Mouse (Mus musculus) kidney, adult 8-10 months (tissue): Measurements from ENCODE around the gene Galnt9.
A peak's percentile ranks its signal among the peaks of the same experiment; 100 is the strongest.

Experiments used
- DNase-seq, 2 experiments: peaks; one replicate each; pipeline ENCODE4 v3.0.0; 2022

Galnt9 gene

DNA sequence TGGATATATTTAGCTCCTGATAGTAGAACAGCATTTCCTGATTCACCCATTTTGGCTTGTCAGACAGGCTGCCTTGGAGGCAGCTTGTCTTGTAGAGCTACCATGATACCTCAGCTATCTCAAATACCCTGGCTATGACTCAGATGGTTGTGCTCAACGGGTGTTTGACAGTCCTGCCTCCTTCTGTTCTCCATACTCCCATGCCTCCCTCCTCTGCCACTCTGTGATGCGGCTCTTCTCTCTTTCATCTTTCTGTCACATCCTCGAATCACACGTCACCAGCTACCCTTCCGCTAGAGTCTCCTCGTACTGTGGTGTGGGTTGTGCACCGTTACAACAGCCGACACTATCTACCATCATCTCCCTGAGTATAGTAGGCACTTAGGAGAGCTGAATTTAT is 50.3 kb downstream of the Galnt9 start:
- DNase-seq, result no peak

DNA sequence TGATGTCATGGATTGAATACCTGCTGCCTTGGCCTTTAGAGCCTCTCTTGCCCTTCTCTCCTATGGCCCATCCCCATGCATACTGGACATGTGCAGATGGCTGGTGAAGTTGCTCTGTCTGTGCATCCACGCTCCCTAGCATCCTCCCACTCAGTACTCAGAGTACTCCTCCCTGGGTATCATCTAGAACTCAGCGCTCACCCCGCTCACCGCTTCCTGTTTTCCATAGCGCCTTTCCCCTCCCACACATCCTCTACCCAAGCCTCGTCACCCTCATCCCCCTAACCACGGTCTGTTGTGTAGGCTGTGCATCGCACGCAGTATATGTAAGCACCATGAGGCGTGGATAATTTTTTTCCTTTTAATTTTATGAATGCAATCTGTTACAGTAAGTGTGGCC is 51.2 kb downstream of the Galnt9 start:
- DNase-seq, result no peak

DNA sequence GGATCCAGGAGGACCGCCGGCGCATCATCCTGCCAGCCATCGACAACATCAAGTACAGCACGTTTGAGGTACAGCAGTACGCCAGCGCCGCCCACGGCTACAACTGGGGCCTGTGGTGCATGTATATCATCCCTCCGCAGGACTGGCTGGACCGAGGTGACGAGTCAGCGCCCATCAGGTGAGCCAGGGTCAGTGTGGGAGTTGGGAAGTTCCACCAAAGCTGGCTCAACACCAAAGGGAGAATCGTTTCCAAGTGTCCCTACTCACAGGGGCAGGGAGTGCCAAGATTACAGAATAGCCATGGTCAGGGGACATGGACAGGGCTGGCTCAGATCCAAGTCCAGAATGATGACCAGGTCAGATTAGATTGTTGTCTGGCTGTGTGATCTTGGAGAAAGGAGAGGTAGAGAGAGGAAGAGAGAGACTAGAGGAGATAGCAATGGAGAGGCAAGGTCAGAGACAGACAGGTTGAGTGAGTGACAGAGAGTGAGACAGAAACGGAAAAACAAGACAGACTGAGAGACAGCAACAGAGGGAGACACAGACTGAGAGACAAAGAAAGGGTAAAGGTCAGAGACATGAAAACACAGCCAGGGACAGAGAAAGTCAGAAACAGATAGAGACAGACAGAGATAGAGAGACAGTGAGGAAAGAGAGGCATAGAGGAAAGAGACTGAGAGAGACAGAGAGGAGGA is 52.1 kb downstream of the Galnt9 start:
- peak; percentile 38 to 49 for DNase-seq

DNA sequence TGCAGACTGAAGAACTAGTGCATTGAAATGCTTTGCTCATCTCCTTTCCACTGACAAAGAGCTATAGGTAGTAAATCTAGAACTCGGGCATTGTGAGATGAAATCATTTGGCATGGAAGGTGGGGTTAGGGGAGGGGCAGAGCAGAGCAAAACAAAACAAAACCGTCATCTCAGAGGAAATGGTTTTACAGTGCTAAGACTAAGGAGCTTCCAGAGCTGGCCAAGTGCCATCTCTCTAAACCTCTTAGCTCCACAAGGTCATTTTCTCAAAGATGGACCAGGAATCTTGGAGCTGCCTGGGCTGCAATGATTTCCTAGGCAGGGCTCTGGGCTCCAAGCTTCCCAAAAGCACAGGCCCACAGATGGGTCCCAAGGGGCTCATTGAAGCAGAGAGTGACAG is 53.3 kb downstream of the Galnt9 start:
- peak in 1 of 2 experiments; percentile 13 for DNase-seq

DNA sequence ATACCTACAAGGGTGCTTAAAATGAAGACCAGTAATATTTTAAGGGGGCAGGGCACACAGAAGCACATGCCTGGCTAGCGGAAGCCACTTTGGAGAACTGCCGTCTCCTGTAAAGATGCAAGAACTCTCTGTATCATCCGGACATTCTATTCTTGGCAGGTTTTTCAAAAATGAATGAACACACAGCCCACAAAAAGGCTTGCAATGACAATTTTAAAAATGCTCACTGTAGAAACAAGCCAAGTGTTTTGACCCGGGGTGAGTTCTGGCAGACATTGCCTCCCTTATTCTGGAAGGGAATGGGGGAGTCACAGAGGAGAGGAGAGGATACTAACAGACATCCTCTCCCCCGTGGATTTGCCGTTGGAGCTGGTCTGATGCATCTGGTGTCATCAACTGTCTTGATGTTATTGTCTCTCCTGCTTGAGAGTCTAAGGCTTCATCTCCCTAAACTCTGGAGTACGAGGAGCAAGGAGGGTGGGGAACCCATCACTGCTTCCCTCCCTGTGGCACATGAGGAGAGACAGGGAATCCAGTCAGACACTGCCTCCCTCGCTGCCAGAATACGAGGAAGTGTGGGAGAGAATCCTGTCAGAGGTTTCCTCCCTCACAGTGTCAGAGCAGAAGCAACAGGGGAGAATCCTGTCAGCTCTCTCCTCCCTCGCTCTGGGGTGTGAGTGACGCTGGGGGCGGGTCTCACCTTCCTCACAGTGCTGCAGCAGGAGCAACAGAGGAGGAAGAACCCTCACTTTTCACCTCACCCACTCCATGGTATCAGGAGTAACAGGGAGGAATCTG is 54.3 kb downstream of the Galnt9 start:
- DNase-seq, result no peak

DNA sequence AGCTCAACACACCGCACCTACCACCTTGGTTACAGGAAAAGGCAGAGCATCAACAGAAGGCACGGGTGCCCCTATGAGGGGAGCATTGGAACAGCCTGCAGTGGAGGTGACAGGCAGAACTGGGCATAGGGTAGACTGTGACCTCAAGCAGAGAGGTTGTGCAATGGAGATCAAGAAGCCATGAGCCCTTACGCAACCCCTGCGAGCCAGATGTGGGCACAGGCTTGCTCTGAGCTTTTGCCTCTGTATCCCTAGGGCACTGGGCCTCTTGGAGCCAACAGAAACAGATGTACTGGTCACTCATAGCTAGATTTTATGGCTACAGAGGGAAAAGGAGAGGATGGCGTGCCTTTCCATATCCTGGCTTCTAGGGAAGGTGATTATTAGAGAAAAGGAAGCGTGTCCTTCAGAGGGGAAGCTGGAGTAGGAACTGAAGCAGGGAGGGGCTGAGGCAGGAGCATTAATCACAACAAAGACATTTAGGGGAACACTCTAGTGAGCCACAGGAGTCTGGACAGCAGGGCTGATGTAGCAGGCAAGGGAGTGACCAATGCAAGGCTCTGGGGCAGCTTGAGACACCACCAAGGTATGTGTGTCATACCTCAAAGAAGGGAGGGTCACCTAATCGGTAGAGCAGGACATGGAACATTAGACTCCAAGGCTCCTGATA is 59.0 kb downstream of the Galnt9 start:
- no peak for DNase-seq

DNA sequence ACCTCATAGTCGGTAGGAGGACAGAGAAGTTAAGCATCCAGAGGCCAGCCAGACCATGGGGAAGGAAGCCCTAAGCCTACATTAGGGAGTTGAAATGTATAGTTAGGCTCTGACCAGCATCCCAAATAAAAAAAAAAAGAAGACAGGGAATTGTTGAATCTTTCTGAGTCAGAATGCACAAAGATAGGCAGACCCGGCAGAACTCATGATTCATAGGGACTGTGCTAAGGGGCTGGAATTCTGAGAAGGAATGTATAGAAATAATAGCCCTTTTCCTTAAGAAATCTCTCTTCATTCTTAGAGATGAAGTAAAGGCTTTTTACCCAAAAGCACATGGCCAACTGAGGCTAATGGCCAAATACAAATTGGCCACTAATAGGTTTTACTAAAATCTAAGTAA is 60.2 kb downstream of the Galnt9 start:
- DNase-seq, result no peak

DNA sequence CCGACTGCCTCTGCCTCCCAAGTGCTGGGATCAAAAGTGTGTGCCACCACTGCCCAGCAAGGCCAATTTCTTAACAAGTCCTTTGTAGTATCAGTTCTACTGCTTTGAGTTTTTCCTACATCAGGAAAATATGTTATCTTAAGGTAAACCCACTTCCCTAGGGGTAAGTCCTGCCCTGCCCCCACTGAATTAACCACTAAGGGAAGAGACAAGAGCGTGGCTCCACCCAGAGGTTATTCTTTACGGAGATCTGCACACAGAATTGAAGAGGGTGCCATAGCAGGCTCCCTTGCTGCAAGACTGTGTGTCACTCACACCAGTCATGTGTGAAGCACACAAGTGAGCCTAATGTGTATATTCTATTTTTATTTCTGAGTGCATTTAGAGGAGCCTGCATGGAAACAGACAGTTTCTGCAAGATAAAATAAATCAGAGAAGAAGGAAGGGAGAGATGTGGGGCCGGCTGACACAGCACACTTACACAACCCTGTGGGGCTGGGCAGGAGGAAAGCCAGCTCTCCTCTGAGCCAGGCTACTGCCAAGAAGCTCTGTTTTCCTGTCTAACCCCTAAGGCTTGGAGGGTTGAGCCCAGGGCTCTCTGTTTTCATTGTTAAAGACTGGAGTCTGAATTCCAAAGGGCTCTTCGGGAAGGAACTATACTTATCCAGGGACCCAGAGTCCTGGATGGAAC is 61.5 kb downstream of the Galnt9 start:
- no peak for DNase-seq

DNA sequence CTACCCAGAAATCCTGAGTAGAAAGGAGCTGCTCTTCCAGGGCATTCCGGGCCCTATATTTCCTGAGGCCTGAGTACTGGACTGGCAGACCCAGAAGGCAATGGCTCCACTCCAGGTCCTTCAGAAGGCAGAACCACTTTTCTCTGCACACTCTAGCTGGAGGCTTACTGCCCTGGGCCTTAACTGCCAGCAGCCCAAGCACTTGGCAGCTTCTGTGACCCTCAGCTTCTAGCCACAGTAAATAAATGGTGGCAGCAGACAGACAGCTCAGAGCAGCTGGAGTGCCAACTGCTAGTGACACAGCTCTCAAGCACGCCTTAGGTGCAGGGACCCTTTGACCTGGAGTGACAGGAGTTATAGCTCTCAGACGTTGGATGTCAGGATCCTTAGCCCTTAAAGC is 63.6 kb downstream of the Galnt9 start:
- no peak for DNase-seq

DNA sequence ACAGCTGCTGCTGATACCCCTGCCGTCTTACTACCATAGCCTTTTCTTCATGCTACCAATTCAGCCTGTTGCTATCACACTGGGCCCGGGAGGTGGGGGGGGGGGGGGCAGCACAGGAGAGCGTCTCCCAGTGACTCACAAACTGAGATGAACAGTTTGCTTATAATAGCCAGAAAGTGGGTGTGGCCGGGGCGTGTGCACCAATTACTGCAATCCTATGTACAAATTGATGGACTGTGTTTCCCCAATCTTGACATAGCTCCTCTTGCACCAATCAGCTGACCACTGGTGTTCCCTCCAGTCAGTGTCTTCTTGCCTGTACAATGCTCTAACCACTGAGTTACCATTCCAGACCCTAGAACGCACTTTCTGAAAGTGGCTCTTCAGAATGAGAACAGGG is 64.2 kb downstream of the Galnt9 start:
- no peak for DNase-seq

DNA sequence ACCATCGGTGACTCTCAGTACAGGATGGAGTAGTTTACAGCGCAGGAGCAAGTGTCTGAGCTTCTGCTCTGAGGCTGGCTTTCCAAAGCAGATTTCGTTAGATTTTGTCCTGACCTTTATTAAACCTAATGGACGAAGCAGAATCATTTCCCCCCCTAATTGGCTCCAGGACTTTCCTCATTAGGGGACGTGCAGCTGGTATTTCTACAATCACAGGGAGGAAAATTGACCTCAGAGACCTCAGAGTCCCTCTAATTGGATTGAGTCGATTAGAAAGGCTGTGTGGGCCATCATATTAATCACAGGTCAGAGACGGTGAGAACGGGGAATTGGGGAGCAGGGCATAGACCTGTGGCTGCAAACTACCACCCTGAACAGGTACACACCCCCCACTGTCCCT is 64.8 kb downstream of the Galnt9 start:
- DNase-seq, result no peak

DNA sequence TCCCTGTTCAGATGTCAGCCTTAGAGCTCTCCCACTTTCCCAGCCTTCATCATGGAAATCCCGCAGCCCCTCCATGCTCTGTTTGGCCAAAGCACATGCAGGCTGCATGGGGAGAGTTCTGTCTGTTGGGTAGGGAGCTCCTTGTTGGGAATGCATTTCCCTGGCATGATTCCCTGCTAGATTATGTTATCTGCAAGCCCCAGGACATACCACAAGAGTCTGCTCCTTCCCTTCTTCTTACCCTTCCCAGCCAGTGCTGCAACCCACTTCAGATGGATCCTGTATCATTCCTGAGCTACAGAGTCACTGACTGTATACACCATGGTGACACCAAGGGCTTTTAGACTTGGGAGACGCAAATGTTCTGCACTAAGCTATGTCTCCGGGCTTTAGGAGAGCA is 65.3 kb downstream of the Galnt9 start:
- DNase-seq, result no peak

DNA sequence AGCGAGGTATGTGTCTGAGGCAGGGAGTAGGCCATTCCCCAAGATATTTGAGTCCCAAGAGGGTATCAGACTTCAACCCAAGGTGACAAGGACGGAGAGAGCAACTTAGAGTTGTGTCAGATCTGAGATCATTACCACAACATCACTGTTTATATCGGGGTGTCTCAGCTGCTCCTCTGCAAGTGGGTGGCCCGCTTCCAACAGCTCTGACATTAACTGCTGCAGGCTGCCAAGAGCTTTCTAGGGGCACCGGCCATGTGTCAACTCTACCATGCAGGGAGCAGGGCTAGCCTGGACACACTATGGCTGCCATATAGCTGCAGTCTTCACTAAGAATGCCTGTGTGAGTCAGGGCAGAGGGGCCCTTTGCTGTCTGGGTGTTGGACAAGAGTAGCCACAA is 65.7 kb downstream of the Galnt9 start:
- no peak for DNase-seq

DNA sequence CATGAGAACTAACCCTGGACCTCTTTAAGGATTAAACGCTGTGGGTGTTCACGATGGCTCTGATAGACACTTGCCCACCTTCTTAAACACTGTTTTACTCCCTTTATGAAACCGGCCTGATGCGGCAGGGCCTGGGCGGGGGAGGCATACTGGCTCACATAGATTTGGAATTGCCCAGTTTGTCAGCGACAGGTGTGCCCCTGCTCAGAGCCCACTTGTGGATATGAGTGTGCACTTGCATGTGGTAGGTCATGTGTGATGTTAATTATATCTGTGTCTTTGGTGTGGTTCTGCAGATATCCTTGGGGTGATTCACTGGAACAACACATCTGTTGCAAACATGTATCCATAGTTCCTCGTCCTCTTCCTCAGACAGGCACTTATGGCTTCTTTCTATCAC is 66.3 kb downstream of the Galnt9 start:
- DNase-seq, result no peak

DNA sequence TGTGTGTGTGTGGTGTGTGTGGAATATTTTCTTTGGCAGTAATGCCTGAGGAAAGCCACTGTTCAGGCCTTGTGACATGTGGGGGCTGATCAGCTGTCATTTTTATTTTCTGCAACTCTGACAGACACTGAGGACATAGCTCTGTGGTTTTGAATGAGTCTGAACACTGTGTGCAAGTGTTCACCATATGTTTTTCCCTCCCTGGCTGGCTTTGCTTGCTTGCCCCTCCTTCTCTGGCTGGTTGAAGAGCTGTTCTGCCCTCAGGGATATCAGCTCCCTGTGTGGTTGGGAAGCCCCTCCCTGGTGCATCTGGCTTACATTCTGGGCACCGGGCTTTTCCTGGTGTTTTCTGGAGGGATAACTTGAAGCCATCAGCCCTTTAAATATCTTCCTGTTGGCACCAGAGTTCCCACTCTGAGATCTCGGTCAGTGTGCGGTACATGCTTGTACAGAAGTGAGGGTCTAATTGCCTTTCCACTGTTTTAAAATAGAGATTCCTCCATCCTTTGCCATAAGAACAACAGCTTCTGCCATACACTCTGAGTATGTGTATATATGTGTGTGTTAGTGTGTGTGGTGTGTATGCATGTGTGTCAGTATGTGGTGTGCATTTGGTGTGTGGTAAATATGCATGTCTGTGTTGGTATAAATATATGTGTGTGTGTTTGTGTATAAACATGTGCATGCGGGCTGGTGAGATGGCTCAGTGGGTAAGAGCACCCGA is 67.4 kb downstream of the Galnt9 start:
- no peak for DNase-seq

DNA sequence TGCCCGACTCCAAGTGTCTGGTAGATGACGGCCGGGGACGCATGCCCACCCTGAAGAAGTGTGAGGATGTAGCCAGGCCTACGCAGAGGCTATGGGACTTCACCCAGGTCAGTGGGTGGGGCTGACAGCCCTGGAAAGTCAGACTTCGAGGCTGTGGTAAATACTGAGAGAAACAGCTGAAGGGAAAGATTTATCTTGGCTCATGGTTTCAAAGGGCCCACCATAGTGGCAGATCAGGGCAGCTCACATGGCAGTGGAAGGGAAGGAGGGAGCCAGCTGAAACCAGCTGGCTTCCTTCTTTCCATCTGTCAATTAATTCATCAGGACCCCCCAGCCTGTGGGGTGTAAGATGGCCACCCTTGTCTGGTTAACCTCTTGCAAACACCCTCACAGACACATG is 75.1 kb downstream of the Galnt9 start:
- DNase-seq, result no peak

DNA sequence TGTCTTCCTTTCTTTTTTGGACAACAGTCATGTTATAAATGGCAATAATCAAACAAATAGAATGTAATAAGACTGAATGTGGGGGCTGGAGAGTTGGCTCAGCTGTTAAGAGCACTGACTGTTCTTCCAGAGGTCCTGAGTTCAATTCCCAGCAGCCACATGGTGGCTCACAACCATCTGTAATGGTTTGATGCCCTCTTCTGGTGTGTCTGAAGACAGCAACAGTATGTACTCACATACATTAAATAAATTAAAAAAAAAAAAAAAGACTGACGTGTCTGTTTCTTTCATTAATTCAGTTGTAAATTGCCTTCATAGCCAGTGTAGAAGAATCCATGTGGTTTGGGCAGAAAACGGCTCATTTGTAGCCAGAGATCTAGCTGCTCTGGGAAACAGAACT is 80.2 kb downstream of the Galnt9 start:
- no peak for DNase-seq

DNA sequence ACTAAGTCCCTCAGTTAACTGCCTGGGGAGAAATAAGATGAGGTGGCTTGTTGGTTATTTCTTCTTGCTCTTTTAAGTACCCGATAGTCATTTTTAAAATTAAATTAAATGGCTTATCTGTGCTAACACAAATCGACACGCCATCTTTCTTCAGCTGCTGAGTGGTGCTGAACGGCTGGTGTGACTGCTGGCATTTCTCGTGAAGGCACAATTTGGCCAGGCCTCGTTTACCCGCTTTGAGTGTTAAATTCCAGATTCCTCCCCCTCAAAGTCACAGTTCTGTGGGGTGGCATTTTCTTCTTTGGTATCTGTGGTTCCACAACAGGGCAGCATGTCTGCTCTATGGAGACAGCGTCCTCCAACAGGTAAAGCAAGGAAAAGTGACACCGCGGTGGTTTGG is 83.2 kb downstream of the Galnt9 start:
- no peak for DNase-seq

DNA sequence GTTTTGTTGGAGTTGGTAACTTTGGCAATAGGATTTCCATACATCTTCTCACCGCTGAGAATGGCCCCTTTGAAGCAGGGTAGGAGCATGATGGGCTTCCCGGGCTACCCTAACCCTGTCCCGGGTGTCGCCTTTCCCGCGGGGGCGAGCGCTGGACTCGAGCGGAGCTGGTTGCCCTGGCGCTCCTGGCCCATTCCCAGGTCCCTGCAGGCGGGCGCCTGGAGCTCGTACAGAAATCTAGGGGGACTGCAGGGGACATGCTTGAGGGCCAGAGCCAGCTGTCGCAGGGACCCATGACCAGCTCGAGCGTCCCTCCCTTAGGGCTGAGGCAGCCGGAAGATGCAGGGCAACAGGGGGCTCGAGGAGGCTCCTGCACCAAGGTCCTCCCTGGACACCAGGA is 84.0 kb downstream of the Galnt9 start:
- no peak for DNase-seq

DNA sequence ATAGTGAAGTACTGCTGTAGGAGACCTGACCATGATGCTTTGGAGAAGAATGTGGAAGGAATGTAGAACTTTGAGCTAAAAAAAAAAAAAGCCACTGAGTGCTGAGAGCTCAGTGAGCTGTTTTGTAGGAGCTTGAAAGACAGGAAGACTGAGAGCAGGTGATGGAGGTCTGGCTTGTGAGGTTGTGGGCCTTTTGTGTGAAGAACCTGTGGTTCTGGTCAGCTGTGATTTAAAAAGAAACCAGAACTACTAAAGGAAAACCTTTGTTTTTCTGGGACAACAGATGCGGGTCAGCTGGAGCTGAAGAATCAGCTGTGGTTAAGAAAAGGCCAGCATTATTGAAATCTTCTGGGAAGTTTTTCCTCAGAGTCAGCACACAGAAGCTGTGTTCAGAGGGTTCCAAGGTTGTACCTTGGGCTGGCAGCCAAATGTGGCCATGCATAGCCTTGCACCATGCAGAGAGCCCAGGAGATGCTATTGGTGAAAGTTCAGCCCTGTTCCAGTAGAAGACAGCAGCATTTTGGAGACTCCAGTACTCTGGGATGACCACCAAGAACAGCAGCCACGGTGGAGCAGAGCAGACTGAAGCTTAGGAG is 85.5 kb downstream of the Galnt9 start:
- peak; percentile 77 to 80 for DNase-seq

DNA sequence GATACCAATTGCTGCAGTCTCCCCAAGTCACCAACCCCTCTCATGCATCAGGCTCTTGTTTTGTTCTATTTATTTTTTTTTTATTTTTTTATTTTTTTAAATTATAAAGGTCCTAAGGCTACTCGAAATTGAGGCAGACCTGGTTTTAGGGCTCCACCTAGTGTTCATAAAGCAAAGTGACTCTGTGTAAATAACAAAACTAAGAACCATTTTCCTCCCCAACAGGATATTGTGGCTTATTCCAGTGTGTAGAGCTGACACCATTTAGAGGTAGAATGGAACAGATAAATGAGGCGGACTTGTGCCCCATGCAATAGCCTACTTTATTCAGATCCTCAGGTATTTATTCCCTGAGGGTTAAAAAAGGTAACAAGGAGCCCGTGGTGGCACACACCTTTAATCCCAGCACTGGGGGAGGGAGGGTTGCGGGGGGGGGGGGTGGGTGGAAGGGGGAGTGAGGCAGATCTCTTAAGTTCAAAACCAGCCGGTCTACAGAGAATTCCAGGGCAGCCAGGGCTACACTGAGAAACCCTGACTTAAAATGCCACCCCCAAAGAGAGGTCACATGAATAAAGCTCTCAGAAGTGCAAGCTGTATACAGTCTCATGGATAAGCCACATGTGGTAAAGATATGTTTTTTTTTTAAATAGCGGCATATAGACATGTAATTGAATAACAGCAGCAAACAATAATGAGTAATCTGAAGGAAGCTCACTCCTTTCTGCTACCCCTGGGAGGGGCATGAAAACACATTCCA is 92.0 kb downstream of the Galnt9 start:
- peak in 1 of 2 experiments; percentile 27 for DNase-seq
